ENCODE assay signal across 14 mouse cellular contexts in genomic region chr13:54879325-54879724, GRCm38 (mm10).
DNase-seq lines count a peak whose midpoint lies in the region; ATAC-seq and TF ChIP-seq lines count a peak whose summit lies in the region.
"Had no signal": no experiment of that assay in that cellular context is flagged by ENCODE, and none has a peak within 500 bp of the region (broad histone marks: within the 10 kb centered on the region; RNA-seq: fewer than 3 reads in every experiment).

No protein-coding gene starts in this region.

- WGBS in hindbrain, postnatal 0 days, result 47% methylated on average over 5 of the region's 5 CpGs
- 71% methylated on average over 5 of the region's 5 CpGs for WGBS in hindbrain, embryonic 13.5 days
- WGBS in midbrain, embryonic 14.5 days, result 80% methylated on average over 5 of the region's 5 CpGs

- ATAC-seq in hindbrain, postnatal 0 days, result no peak
- no peak for ATAC-seq in hindbrain, embryonic 13.5 days (ENCODE audit: low FRiP score)
- no peak for ATAC-seq in midbrain, embryonic 14.5 days (ENCODE audit: low FRiP score, low TSS enrichment)
- ATAC-seq: forebrain, postnatal 0 days; intestine, embryonic 16.5 days; liver, postnatal 0 days had no signal

- no peak overlapping the region for H3K9ac ChIP-seq in hindbrain, postnatal 0 days (replicated peaks; ENCODE audit: low read length)
- no peak overlapping the region for H3K9ac ChIP-seq in hindbrain, embryonic 13.5 days
- H3K9ac ChIP-seq in midbrain, embryonic 14.5 days (replicated peaks; ENCODE audit: low read length), result no peak overlapping the region
- H3K9ac ChIP-seq: embryonic facial prominence, embryonic 15.5 days; forebrain, postnatal 0 days; liver, postnatal 0 days; stomach, embryonic 15.5 days had no signal

- peaks cover 16% of the 10 kb centered on the region for H3K4me1 ChIP-seq in hindbrain, postnatal 0 days (ENCODE audit: insufficient read depth, low read length)
- peaks cover 32% of the 10 kb centered on the region for H3K4me1 ChIP-seq in hindbrain, embryonic 13.5 days (replicated peaks)
- peaks cover 20% of the 10 kb centered on the region for H3K4me1 ChIP-seq in midbrain, embryonic 14.5 days (ENCODE audit: control insufficient read depth, insufficient read depth, low read length)
- H3K4me1 ChIP-seq: embryonic facial prominence, embryonic 15.5 days; megakaryocyte, embryonic 14.5 days had no signal

- TF ChIP-seq CTCF in hindbrain, postnatal 0 days (IDR thresholded peaks at IDR 0.05; ENCODE audit: low read depth), result no peak

- no peaks in the 10 kb centered on the region for H3K9me3 ChIP-seq in hindbrain, postnatal 0 days (ENCODE audit: low read length)
- H3K9me3 ChIP-seq in hindbrain, embryonic 13.5 days, result no peaks in the 10 kb centered on the region
- no peaks in the 10 kb centered on the region for H3K9me3 ChIP-seq in midbrain, embryonic 14.5 days (ENCODE audit: control insufficient read depth, low read length)
- H3K9me3 ChIP-seq: embryonic facial prominence, embryonic 15.5 days; limb, embryonic 10.5 days; megakaryocyte, embryonic 14.5 days; stomach, embryonic 15.5 days had no signal

- DNase-seq in hindbrain, postnatal 0 days (ENCODE audit: low spot score), result no peak
- peak; percentile 73 to 74 for DNase-seq in cerebellum, postnatal 10 days
- DNase-seq in layer of hippocampus, adult 8-10 months (ENCODE audit: low spot score in 2 of 2), result peak; percentile 83
- peak; percentile 73 to 76 for DNase-seq in right cerebral cortex, postnatal 10 days (ENCODE audit: low spot score in 2 of 2)
- no peak for DNase-seq in midbrain, embryonic 14.5 days
- DNase-seq in gastrocnemius, postnatal 4 days (ENCODE audit: low spot score in 2 of 2), result no peak
- DNase-seq: forebrain, postnatal 0 days; liver, postnatal 0 days had no signal

- H3K36me3 ChIP-seq in hindbrain, postnatal 0 days (ENCODE audit: insufficient read depth, low read length), result no peaks in the 10 kb centered on the region
- H3K36me3 ChIP-seq in hindbrain, embryonic 13.5 days, result no peaks in the 10 kb centered on the region
- no peaks in the 10 kb centered on the region for H3K36me3 ChIP-seq in midbrain, embryonic 14.5 days (ENCODE audit: control insufficient read depth, insufficient read depth, low read length)
- H3K36me3 ChIP-seq: embryonic facial prominence, embryonic 15.5 days; limb, embryonic 10.5 days; stomach, embryonic 15.5 days had no signal

- H3K27ac ChIP-seq in hindbrain, postnatal 0 days, result 0 out of 2 replicates have a peak overlapping the region, but pooled peaks have one; percentile 20
- H3K27ac ChIP-seq in hindbrain, embryonic 13.5 days, result no peak overlapping the region
- H3K27ac ChIP-seq in midbrain, embryonic 14.5 days (replicated peaks; ENCODE audit: low read depth, low read length), result no peak overlapping the region
- H3K27ac ChIP-seq: embryonic facial prominence, embryonic 15.5 days; limb, embryonic 10.5 days; stomach, embryonic 15.5 days had no signal

- no peak overlapping the region for H3K4me2 ChIP-seq in hindbrain, postnatal 0 days (ENCODE audit: low read depth, low read length)
- no peak overlapping the region for H3K4me2 ChIP-seq in hindbrain, embryonic 13.5 days
- H3K4me2 ChIP-seq in midbrain, embryonic 14.5 days (ENCODE audit: low read length), result no peak overlapping the region
- H3K4me2 ChIP-seq: embryonic facial prominence, embryonic 15.5 days; stomach, embryonic 15.5 days had no signal

- H3K27me3 ChIP-seq in hindbrain, postnatal 0 days (ENCODE audit: insufficient read depth, low read length), result no peaks in the 10 kb centered on the region
- peaks cover 13% of the 10 kb centered on the region for H3K27me3 ChIP-seq in hindbrain, embryonic 13.5 days
- H3K27me3 ChIP-seq in midbrain, embryonic 14.5 days (ENCODE audit: control insufficient read depth, insufficient read depth, low read length), result no peaks in the 10 kb centered on the region

- H3K4me3 ChIP-seq in hindbrain, postnatal 0 days (ENCODE audit: low read length), result no peak overlapping the region
- H3K4me3 ChIP-seq in hindbrain, embryonic 13.5 days, result no peak overlapping the region
- no peak overlapping the region for H3K4me3 ChIP-seq in midbrain, embryonic 14.5 days (replicated peaks; ENCODE audit: low read depth, low read length)
- H3K4me3 ChIP-seq: embryonic facial prominence, embryonic 15.5 days; limb, embryonic 10.5 days; megakaryocyte, embryonic 14.5 days; stomach, embryonic 15.5 days had no signal

Comparison
In these comparisons a context has a peak if more than half of its experiments do, and no peak if none do; other contexts are left out.
1. DNase-seq: peak in cerebellum, postnatal 10 days (2 of 2), layer of hippocampus, adult 8-10 months (2 of 2) and right cerebral cortex, postnatal 10 days (2 of 2); none in hindbrain, postnatal 0 days (single experiment), midbrain, embryonic 14.5 days (single experiment) and gastrocnemius, postnatal 4 days (0 of 2).